8 mouse cellular contexts compared by ENCODE assay signal in the genomic region with DNA sequence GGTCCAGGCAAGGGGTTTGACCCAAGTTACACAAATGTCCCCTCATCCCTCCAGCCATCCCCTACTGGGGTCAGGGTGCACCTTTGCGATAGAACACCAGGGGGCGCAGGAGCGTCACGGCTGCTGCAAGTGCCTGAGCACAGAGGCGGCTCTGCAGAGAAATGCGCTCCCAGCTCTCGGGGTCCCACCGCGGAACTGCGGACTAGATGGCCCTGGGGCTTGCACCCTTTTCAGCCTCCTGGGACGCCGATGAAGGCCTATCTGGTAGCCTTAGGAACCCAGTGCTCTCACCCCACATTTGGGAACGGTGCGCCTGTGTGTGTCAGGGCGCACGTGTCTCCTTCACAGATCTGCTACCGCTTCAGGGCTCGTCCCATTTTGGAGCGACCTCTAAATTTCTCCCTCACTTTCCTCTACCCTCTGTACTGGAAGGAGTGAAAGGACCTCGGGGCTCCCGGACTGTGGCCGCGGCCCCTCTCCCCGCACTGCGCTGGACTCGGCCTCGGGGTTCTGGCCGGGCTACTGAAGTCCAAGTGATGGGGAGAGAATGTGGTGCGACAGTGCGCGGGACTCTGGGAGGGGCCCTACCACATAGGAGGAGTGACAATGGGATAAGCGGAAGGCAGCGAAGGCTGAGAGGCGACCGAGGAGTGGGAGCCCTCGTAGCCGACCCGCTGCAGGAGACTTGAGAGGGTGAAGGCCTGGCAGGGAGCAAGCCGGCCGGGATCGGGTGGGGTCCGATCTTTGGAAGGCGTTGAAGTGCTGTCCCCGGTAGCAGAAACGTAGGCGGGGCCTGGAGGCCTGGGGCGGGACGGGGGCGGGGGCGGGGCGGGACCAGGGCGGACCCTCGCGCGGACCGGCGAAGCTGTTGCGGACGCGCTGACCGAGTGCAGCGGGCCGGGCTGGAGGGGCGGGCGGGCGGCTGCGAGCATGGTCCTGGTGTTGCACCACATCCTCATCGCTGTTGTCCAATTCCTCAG. TPM values are rescaled to one million over a fixed set of nuclear protein-coding genes. Genes with fewer than 3 reads are reported as not detected.
DNase-seq lines count a peak whose midpoint lies in the region; ATAC-seq lines count a peak whose summit lies in the region.

No protein-coding gene starts in this region.

- peak overlapping the region; percentile 100 for H3K4me2 ChIP-seq in hindbrain, embryonic 15.5 days

- peak overlapping the region; percentile 55 for H3K4me3 ChIP-seq in hindbrain, embryonic 15.5 days

- no peaks in the 10 kb centered on the region for H3K36me3 ChIP-seq in hindbrain, embryonic 15.5 days

- peak overlapping the region; percentile 55 for H3K9ac ChIP-seq in hindbrain, embryonic 15.5 days

- DNase-seq in R1 (ENCODE audit: low read depth, low spot score), result peak; percentile 86
- DNase-seq in cerebellum, postnatal 14 days, result peak; percentile 95 to 96
- peak; percentile 89 to 91 for DNase-seq in frontal cortex, postnatal 36 days (ENCODE audit: low spot score in 2 of 2)
- peak; percentile 89 to 90 for DNase-seq in layer of hippocampus, postnatal 36 days
- peak; percentile 91 for DNase-seq in lung, postnatal 36 days
- DNase-seq in retina, embryonic 14.5 days (ENCODE audit: low spot score), result peak; percentile 94
- DNase-seq in urinary bladder, adult 18-20 months (ENCODE audit: low spot score in 2 of 2), result peak; percentile 79 to 94

- peak; percentile 78 for ATAC-seq in hindbrain, embryonic 15.5 days (ENCODE audit: low FRiP score, low read depth)

- WGBS in hindbrain, embryonic 15.5 days, result under 1% methylated on average over 61 of the region's 68 CpGs

- H3K27me3 ChIP-seq in hindbrain, embryonic 15.5 days, result peaks cover 9% of the 10 kb centered on the region; the same call in 1 of the 2 replicates

- H3K27ac ChIP-seq in hindbrain, embryonic 15.5 days (replicated peaks), result no peak overlapping the region

- H3K9me3 ChIP-seq in hindbrain, embryonic 15.5 days, result no peaks in the 10 kb centered on the region

- H3K4me1 ChIP-seq in hindbrain, embryonic 15.5 days (replicated peaks), result peaks cover 25% of the 10 kb centered on the region

RNA-seq across cellular contexts. Expression of a gene that starts 29.2 kb away (rescaled TPM):
- 31.3 and 34.8 TPM in 2 replicates for polyA plus RNA-seq in hindbrain, embryonic 15.5 days (2015; fragmentation: Nextera tagmentation; extraction: Ambion mirVana)
- 100 to 1,000 TPM; 300 to 301 TPM for total RNA-seq in layer of hippocampus, postnatal 36 days (2021)

RNA-seq across cellular contexts. Expression of a gene that starts 40.0 kb away (rescaled TPM):
- not detected in 2 replicates for polyA plus RNA-seq in hindbrain, embryonic 15.5 days (2015; fragmentation: Nextera tagmentation; extraction: Ambion mirVana)
- 1 to 10 TPM in 1 of 2 experiments, not detected in 1; 3.0 TPM for total RNA-seq in layer of hippocampus, postnatal 36 days (2021)
